In the genomic region with DNA sequence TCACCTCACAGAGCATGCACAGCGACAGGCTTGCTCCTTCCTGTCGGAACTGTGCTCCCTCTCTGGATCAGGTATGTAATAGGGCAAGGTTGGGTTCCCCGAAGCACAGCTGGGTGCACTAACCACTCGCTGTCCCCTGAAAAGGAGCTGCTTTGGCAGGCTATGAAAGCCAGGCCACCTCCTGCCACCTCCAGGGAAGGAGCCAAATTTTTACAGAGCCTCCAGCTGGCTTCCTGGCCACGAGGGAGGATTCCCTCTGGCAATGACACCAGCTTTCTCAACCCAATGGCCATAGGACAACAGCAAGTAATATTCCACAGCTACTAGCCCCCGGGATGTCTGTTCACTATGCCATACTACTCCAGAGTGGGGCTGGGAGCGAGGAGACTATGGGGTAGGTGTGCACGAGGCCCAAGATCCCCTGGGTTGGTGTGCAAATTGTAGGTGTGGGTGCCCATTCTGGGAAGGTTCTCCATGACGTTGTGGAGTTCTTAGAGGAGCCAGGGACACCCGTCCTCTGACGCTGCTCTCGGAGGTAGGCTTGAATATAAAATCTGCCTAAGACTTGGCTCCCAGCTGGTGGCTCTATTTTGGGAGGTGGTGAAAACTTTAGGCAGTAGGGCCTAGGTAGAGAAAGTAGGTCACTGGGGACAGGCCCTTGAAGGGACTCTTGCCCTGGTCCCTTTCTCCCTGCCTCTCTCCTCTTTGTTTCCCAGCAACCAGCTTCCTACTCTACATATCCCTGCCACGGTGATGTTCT, we compare ENCODE assay signal across 22 mouse cellular contexts. TPM values are rescaled to one million over a fixed set of nuclear protein-coding genes. Genes with fewer than 3 reads are reported as not detected.
DNase-seq lines count a peak whose midpoint lies in the region; TF ChIP-seq lines count a peak whose summit lies in the region.
"Had no signal": no experiment of that assay in that cellular context is flagged by ENCODE, and none has a peak within 500 bp of the region (broad histone marks: within the 10 kb centered on the region; RNA-seq: fewer than 3 reads in every experiment).

No protein-coding gene starts in this region.

- DNase-seq in heart, adult 11 months, result peak; percentile 91
- no peak for DNase-seq in heart, adult 8-10 months (ENCODE audit: low spot score)
- no peak for DNase-seq in testis, postnatal 10 days (ENCODE audit: low spot score)
- DNase-seq in lung, postnatal 4 days, result no peak
- DNase-seq in frontal cortex, postnatal 25 days (ENCODE audit: low spot score in 2 of 2), result no peak
- no peak for DNase-seq in right cerebral cortex, postnatal 25 days
- DNase-seq: B cell, adult 2 months; embryo, embryonic 11 days; lung, postnatal 36 days; thymus, postnatal 4 days had no signal

- H3K4me3 ChIP-seq in testis, adult 2 months (ENCODE audit: control insufficient read depth, low read depth, low read length), result peak overlapping the region; percentile 69
- no peak overlapping the region for H3K4me3 ChIP-seq in cortical plate, adult 2 months (ENCODE audit: insufficient read depth, low read length)
- H3K4me3 ChIP-seq: forebrain, embryonic 13.5 days; limb, embryonic 12.5 days; midbrain, embryonic 13.5 days had no signal

- TF ChIP-seq POLR2A in testis, adult 2 months (IDR thresholded peaks at IDR 0.05; ENCODE audit: control insufficient read depth, low read depth, low read length), result no peak
- TF ChIP-seq POLR2A in cortical plate, adult 2 months (IDR thresholded peaks at IDR 0.05; ENCODE audit: extremely low read depth, insufficient read depth, low read length), result no peak

- H3K27ac ChIP-seq in testis, adult 2 months (ENCODE audit: control insufficient read depth, insufficient read depth, low read depth, low read length), result no peak overlapping the region
- 0 out of 2 replicates have a peak overlapping the region, but pooled peaks have one; percentile 1 for H3K27ac ChIP-seq in cortical plate, adult 2 months (ENCODE audit: insufficient read depth, low read length)
- H3K27ac ChIP-seq: forebrain, embryonic 13.5 days; limb, embryonic 12.5 days; midbrain, embryonic 13.5 days; stomach, postnatal 0 days had no signal

- peaks cover 7% of the 10 kb centered on the region for H3K4me1 ChIP-seq in testis, adult 2 months (ENCODE audit: control insufficient read depth, insufficient read depth, low read length)
- H3K4me1 ChIP-seq in cortical plate, adult 2 months (ENCODE audit: control insufficient read depth, insufficient read depth, low read length), result peaks cover 16% of the 10 kb centered on the region
- H3K4me1 ChIP-seq: midbrain, embryonic 13.5 days had no signal

- TF ChIP-seq CTCF in testis, adult 2 months (IDR thresholded peaks at IDR 0.05; ENCODE audit: control insufficient read depth, insufficient read depth, insufficient replicate concordance, low read depth, low read length), result no peak
- TF ChIP-seq CTCF in cortical plate, adult 2 months (IDR thresholded peaks at IDR 0.05; ENCODE audit: extremely low read depth, insufficient read depth, low read length), result no peak

- H3K27me3 ChIP-seq in testis, adult 2 months (ENCODE audit: control insufficient read depth, insufficient read depth, low read length), result no peaks in the 10 kb centered on the region
- H3K27me3 ChIP-seq: forebrain, embryonic 13.5 days; limb, embryonic 12.5 days; midbrain, embryonic 13.5 days had no signal

- H3K36me3 ChIP-seq in testis, adult 2 months (ENCODE audit: control insufficient read depth, insufficient read depth, low read length), result no peaks in the 10 kb centered on the region

RNA-seq across cellular contexts. Expression of a gene that starts 38.9 kb away (rescaled TPM):
- under 1 TPM; 0.22 to 0.46 (median 0.39) TPM for total RNA-seq in heart, adult 8-10 months (2022)
- 61.3 and 70.7 TPM in 2 replicates for polyA plus RNA-seq in testis, adult 2 months (2012; rRNA removed)
- polyA plus RNA-seq in cortical plate, adult 2 months (2012; rRNA removed), result 0.26 and 0.46 TPM in 2 replicates
- total RNA-seq: granulocyte monocyte progenitor cell, adult 5-6 weeks had no signal

RNA-seq across cellular contexts. Expression of a gene that starts 39.9 kb away (rescaled TPM):
- 1 to 10 TPM; 3.7 to 8.8 (median 6.1) TPM for total RNA-seq in heart, adult 8-10 months (2022)
- polyA plus RNA-seq in testis, adult 2 months (2012; rRNA removed), result 17.2 and 20.2 TPM in 2 replicates
- 176 and 178 TPM in 2 replicates for polyA plus RNA-seq in cortical plate, adult 2 months (2012; rRNA removed)

RNA-seq across cellular contexts. Expression of a gene that starts 54.0 kb away (rescaled TPM):
- not detected for total RNA-seq in heart, adult 8-10 months (2022)
- polyA plus RNA-seq in testis, adult 2 months (2012; rRNA removed), result 0.22 and 0.28 TPM in 2 replicates
- polyA plus RNA-seq in cortical plate, adult 2 months (2012; rRNA removed), result 0.08 and 0.56 TPM in 2 replicates
- total RNA-seq: granulocyte monocyte progenitor cell, adult 5-6 weeks; hematopoietic stem cell, adult 5-6 weeks; left cerebral cortex, adult 18-20 months had no signal
- polyA plus RNA-seq: inflammation-experienced regulatory T-cells, adult 6 months; kidney, embryonic 14.5 days; limb, embryonic 12.5 days; liver, embryonic 16.5 days; stomach, postnatal 0 days had no signal

Comparison
In these comparisons a context has a peak if more than half of its experiments do, and no peak if none do; other contexts are left out.
1. RNA of a gene that starts 38.9 kb away (polyA plus RNA-seq): 61.3 to 70.7 TPM in testis, adult 2 months; 0.26 to 0.46 TPM in cortical plate, adult 2 months; every median in the first group is over 10 times any median in the second.